Mouse (Mus musculus): ENCODE measurements around the gene Gpr107.

DNA sequence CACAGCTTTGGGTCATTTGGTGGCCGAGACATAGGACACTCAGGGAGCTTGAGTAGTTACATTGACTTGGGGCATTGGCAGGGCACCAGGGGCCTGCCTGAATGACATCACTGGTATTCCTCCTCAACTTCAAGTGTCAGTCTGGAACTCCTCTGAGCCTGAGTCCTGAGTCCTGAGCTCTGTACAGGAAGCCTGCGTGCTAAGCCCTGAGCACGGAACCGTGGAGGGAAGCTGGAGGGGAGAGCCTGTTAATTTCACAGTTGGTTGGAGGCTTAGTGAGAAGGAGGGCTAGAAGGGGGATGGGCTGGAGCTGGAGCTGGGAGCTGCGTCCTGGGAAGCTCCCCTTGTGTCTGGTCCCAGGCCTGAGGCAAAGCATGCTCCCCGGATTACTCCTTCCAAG lies 115.3 kb downstream of the Gpr107 start:
- TF ChIP-seq POLR2A (IDR thresholded peaks at IDR 0.05; ENCODE audit: low read depth, low read length): no peak
- no peak for TF ChIP-seq CTCF (IDR thresholded peaks at IDR 0.05; ENCODE audit: borderline replicate concordance, insufficient read depth, low read length)
